Mouse (Mus musculus) liver, adult 2 months (tissue): ENCODE results near the gene Sult6b1. TPM values are rescaled to one million over a fixed set of nuclear protein-coding genes. Genes with fewer than 3 reads are reported as not detected.

Source experiments
- DNase-seq: peaks from one replicate; pipeline ENCODE4 v3.0.0-alpha.2; 2011; ENCODE audit warnings: low read depth, low spot score; ENCODE audit errors: extremely low read depth
- H3K27ac ChIP-seq: fragments of 200-500 bp; replicated peaks from 2 replicates; pipeline ENCODE4 v1.5.1; 2012; ENCODE audit warnings: low read depth, mild to moderate bottlenecking, control low read depth, inconsistent platforms, low read length; ENCODE audit not compliant: insufficient read depth
- H3K27me3 ChIP-seq: fragments of 200-500 bp; 2 replicates; pipeline ENCODE4 v1.6.1; 2012; ENCODE audit warnings: mild to moderate bottlenecking, moderate library complexity, low read length, inconsistent platforms; ENCODE audit not compliant: control insufficient read depth, insufficient read depth
- H3K36me3 ChIP-seq: fragments of 200-500 bp; 2 replicates; pipeline ENCODE4 v1.6.1; 2012; ENCODE audit warnings: low read length, inconsistent platforms; ENCODE audit not compliant: control insufficient read depth, insufficient read depth
- H3K4me1 ChIP-seq: fragments of 200-500 bp; 2 replicates; pipeline ENCODE4 v1.6.1; 2011; ENCODE audit warnings: low read length; ENCODE audit not compliant: control insufficient read depth, insufficient read depth
- H3K4me3 ChIP-seq: fragments of 200-500 bp; 2 replicates; pipeline ENCODE4 v1.5.1; 2011; ENCODE audit warnings: low read depth, mild to moderate bottlenecking, control low read depth, low read length, moderate library complexity; ENCODE audit not compliant: insufficient read depth
- H3K79me2 ChIP-seq: fragments of 200-500 bp; 2 replicates; pipeline ENCODE4 v1.6.1; 2012; ENCODE audit warnings: inconsistent platforms, mild to moderate bottlenecking, low read length, moderate library complexity; ENCODE audit not compliant: control insufficient read depth, insufficient read depth
- H3K9ac ChIP-seq: fragments of 200-500 bp; 2 replicates; pipeline ENCODE4 v1.6.1; 2012; ENCODE audit warnings: low read depth, mild to moderate bottlenecking, control low read depth, inconsistent platforms, low read length
- CTCF ChIP-seq: fragments of 200-500 bp; IDR thresholded peaks from 2 replicates; pipeline ENCODE4 v1.5.1; 2011; ENCODE audit warnings: low read depth, low read length, control low read depth
- POLR2A ChIP-seq: fragments of 200-500 bp; IDR thresholded peaks from 2 replicates; pipeline ENCODE4 v1.6.1; 2011; ENCODE audit warnings: low read length, control low read depth; ENCODE audit not compliant: insufficient read depth; ENCODE audit errors: extremely low read depth
- WGBS: fragments of 180-500 bp; shearing (Covaris S2); methylation state at CpG from one replicate; pipeline ENCODE4 v1.1.7; 2018; 5-methylcytosine and 5-hydroxymethylcytosine counted together
- polyA plus RNA-seq: library from polyadenylated mRNA; depleted of rRNA; stranded (reverse); fragments of >200 nt; gene quantifications from 2 replicates; pipeline ENCODE4 v1.2.3, GENCODE M21; 2012
- total RNA-seq: library from RNA; depleted of rRNA; stranded (reverse); fragments of >200 nt; gene quantifications from 2 replicates; pipeline ENCODE4 v1.2.3, GENCODE M21; 2014

The Sult6b1 gene
- total and polyA plus RNA-seq, 2 experiments = not detected

- Histone ChIP-seq H3K4me1 (peaks cover 2% of the 10 kb centered on the region), H3K4me3 (peak overlapping the region; percentile 85), H3K27ac (no peak overlapping the region), H3K9ac (peak overlapping the region; percentile 48), H3K36me3 (peaks cover 20% of the 10 kb centered on the region), H3K27me3 (no peaks in the 10 kb centered on the region), H3K79me2 (peaks cover 9% of the 10 kb centered on the region; the same call in 1 of the 2 replicates)
- no peak for DNase-seq
- 4% methylated on average over 26 of the region's 26 CpGs for WGBS
- TF ChIP-seq POLR2A (no peak), CTCF (no peak)
Measured at GRCm38 (mm10) chr17:78937229-78937853, 30.5 kb upstream of the Sult6b1 start.

DNA sequence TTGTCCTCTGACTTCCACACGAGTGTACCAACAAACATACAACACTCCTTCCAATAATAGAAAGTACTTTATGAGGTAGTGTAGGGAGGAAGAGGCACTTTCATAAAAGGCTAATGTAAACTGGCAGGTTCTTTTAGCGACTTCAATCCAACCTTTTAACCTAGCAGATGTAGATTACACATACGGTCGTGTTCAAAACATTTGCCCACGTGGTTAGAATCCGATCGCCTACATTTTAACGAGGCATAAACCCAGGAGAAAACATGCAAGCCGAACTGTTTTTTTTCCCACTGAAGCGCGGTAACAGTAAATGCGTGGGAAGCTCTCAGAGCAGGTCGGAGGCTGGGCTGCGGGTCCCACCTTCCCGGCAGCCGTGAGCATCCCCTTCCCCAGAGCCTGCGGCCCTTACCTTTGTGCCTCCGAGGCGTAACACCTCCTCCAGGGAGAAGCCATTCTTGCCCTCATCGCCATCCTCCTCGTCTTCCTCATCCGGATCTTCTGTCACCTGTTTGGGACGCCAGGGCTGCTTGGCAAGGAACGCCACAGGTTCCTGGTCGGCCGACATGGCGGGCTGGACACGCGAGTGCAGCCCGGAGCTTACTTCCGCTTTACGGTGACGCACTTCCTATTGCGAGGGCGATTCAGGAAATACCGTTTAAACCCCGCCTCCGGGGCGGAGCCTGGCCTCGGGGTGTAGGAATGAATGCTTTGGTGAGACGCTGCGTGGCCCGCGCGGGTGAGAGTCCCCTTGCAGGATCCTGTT is 29.9 kb upstream of the Sult6b1 start, which contains the start of the genes Cebpz and Ndufaf7:
Cebpz (minus strand) TSS at position 601 of the 763 bp plus-strand sequence.
Ndufaf7 (plus strand) TSS at position 671 of the 763 bp plus-strand sequence.
- Histone ChIP-seq H3K27ac (peak within 1 kb of the TSS; percentile 32), H3K79me2 (peaks cover 9% of the 10 kb centered on the region; the same call in 1 of the 2 replicates), H3K4me3 (peak within 1 kb of the TSS; percentile 85), H3K36me3 (peaks cover 26% of the 10 kb centered on the region), H3K27me3 (no peaks in the 10 kb centered on the region), H3K9ac (peak within 1 kb of the TSS; percentile 75), H3K4me1 (peaks cover 2% of the 10 kb centered on the region)
- peak; percentile 87 for DNase-seq
- under 1% methylated on average over 45 of the region's 45 CpGs for WGBS
- no peak for TF ChIP-seq CTCF
- TF ChIP-seq POLR2A = peak; percentile 77

- Histone ChIP-seq H3K9ac (no peak overlapping the region; the same call in 1 of the 2 replicates), H3K4me1 (peaks cover 2% of the 10 kb centered on the region), H3K27me3 (no peaks in the 10 kb centered on the region), H3K4me3 (peak overlapping the region; percentile 85; the same call in 1 of the 2 replicates), H3K27ac (no peak overlapping the region), H3K79me2 (peaks cover 9% of the 10 kb centered on the region; the same call in 1 of the 2 replicates), H3K36me3 (peaks cover 33% of the 10 kb centered on the region)
- TF ChIP-seq POLR2A (no peak), CTCF (no peak)
- no peak for DNase-seq
- WGBS = 84% methylated on average over 2 of the region's 2 CpGs
Measured at GRCm38 (mm10) chr17:78935857-78936256, 29.1 kb upstream of the Sult6b1 start.

DNA sequence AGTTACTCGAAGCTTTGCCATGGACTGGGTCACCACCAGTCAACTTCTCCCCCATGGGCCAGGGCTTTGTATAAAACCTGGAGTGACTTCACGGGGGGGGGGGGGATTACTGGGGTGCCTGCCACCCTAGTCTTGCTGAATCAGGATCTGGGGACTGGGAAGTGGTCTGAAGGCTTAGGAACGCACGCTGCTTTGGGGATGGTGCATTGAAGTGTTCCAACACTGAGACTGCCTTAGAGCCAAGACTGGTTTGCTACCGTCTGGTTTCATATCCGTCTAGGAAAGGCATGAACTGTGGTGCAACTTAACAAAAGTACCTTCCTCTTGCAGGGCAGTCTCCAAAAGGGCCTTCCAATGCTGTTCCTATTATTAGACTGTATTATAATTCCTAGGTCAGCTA is 10.9 kb upstream of the Sult6b1 start:
- H3K27me3 ChIP-seq = no peaks in the 10 kb centered on the region
- H3K79me2 ChIP-seq = no peaks in the 10 kb centered on the region
- no peak overlapping the region for H3K9ac ChIP-seq
- H3K27ac ChIP-seq = no peak overlapping the region
- no peak for TF ChIP-seq CTCF
- no peak for TF ChIP-seq POLR2A
- WGBS = 59% methylated on average over 6 of the region's 6 CpGs
- peaks cover 33% of the 10 kb centered on the region for H3K36me3 ChIP-seq
- peaks cover 6% of the 10 kb centered on the region for H3K4me1 ChIP-seq
- H3K4me3 ChIP-seq = no peak overlapping the region
- DNase-seq = peak; percentile 36

- Histone ChIP-seq H3K4me3 (peak overlapping the region; percentile 95), H3K36me3 (peaks cover 26% of the 10 kb centered on the region), H3K27ac (peak overlapping the region; percentile 11), H3K27me3 (no peaks in the 10 kb centered on the region), H3K79me2 (no peaks in the 10 kb centered on the region), H3K9ac (peak overlapping the region; percentile 88), H3K4me1 (peaks cover 6% of the 10 kb centered on the region)
- WGBS = under 1% methylated on average over 11 of the region's 11 CpGs
- no peak for DNase-seq
- TF ChIP-seq POLR2A = no peak
Measured at GRCm38 (mm10) chr17:78916899-78917298, 10.1 kb upstream of the Sult6b1 start.
